Mouse (Mus musculus) ES-Bruce4 (cell line): ENCODE data around the gene Msi1.

ENCODE experiments used
- CTCF ChIP-seq: IDR thresholded peaks from one replicate; pipeline ENCODE4 v1.8.1; 2011; ENCODE audit warnings: low read depth, low read length
- EP300 ChIP-seq: IDR thresholded peaks from 2 replicates; pipeline ENCODE4 v1.6.1; 2011; ENCODE audit warnings: low read depth, low read length; ENCODE audit not compliant: insufficient read depth
- POLR2A ChIP-seq: IDR thresholded peaks from one replicate; pipeline ENCODE4 v1.8.1; 2011; ENCODE audit warnings: low read length; ENCODE audit not compliant: insufficient read depth

DNA sequence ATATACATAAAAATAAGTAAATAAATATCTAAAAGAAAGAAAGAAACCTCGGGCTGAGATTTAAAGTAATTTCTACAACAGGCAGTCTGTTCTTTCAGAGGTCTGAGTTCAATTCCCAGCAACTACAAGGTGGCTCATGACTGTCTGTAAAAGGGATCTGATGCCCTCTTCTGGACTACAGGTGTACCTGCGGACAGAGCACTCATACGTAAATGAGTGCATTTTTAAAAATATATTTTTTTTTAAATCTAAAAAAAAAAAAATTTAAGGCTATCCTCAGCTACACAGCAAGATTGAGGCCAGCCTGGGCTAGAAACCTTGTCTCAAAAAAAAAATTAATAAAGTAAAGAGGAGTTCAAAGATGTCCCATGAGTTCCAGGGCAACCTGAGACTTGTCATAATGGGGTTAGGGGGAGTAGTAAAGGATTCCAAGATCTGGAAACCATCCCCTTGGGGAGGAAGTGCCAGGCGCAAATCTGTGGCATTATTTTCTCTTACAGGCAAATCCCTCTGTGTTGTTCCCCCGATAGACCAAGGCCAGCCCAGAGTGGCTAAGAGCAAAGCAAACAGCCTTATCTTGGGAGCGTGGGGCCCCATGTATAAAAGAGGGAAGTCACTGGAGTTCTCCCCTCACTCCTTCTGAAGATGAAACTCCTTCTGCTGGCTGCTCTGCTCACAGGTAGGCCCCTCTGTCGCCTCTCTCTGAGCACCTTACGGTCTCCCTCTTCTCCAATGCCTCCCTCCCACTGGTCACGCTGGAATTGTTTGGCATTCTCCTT is 36.4 kb downstream of the Msi1 start, which contains the start of gene Pla2g1b:
- TF ChIP-seq CTCF (no peak), POLR2A (no peak), EP300 (no peak)
